Mouse (Mus musculus) right cerebral cortex, adult 2 months (tissue): ENCODE results near the gene Traf7.

Experiments
- DNase-seq, 2 experiments: peaks; one replicate each; pipeline ENCODE4 v3.0.0; 2021 to 2022; ENCODE audit warnings: low spot score in 2 of 2

Traf7 gene

GRCm38 (mm10) chr17:24506332-24507070 is 21.2 kb downstream of the Traf7 start:
- DNase-seq: peak; percentile 68 to 80

- no peak for DNase-seq
These were observed 22.3 kb downstream of the Traf7 start for GRCm38 (mm10) chr17:24505286-24505955.

GRCm38 (mm10) chr17:24504085-24504484 is 23.7 kb downstream of the Traf7 start:
- no peak for DNase-seq

GRCm38 (mm10) chr17:24502208-24502607 is 25.5 kb downstream of the Traf7 start:
- DNase-seq: no peak

GRCm38 (mm10) chr17:24496026-24496425 is 31.7 kb downstream of the Traf7 start:
- DNase-seq: no peak

- peak in 1 of 2 experiments; percentile 68 for DNase-seq
These were observed 32.3 kb downstream of the Traf7 start for GRCm38 (mm10) chr17:24495443-24495842.

GRCm38 (mm10) chr17:24494627-24495335 is 33.0 kb downstream of the Traf7 start:
- DNase-seq: peak in 1 of 2 experiments; percentile 72

GRCm38 (mm10) chr17:24490399-24490798 is 37.3 kb downstream of the Traf7 start:
- no peak for DNase-seq

- DNase-seq: no peak
These were observed 38.3 kb downstream of the Traf7 start for GRCm38 (mm10) chr17:24489265-24490030.

- DNase-seq: no peak
These were observed 39.0 kb downstream of the Traf7 start for GRCm38 (mm10) chr17:24488662-24489264.

GRCm38 (mm10) chr17:24488186-24488661 is 39.5 kb downstream of the Traf7 start, which contains the start of gene Caskin1:
Gene Caskin1, plus strand, starts transcription at chr17:24488601.
- peak in 1 of 2 experiments; percentile 71 for DNase-seq

GRCm38 (mm10) chr17:24485090-24485860 is 42.5 kb downstream of the Traf7 start:
- DNase-seq: no peak

- DNase-seq: no peak
These were observed 44.2 kb downstream of the Traf7 start for GRCm38 (mm10) chr17:24483495-24483894.

- no peak for DNase-seq
These were observed 46.5 kb downstream of the Traf7 start for GRCm38 (mm10) chr17:24481027-24481815.

- no peak for DNase-seq
These were observed 47.4 kb downstream of the Traf7 start for GRCm38 (mm10) chr17:24480201-24480826.

GRCm38 (mm10) chr17:24479431-24479830 is 48.3 kb downstream of the Traf7 start:
- no peak for DNase-seq

- DNase-seq: peak; percentile 98 to 99
These were observed 48.9 kb downstream of the Traf7 start, which contains the start of gene Mlst8 for GRCm38 (mm10) chr17:24478663-24479380. Gene Mlst8, minus strand, starts transcription at chr17:24479078.

- DNase-seq: no peak
These were observed 49.6 kb downstream of the Traf7 start for GRCm38 (mm10) chr17:24477985-24478600.
